Mouse (Mus musculus) ES-E14 (cell line): ENCODE results near the gene Vinac1. TPM values are rescaled to one million over a fixed set of nuclear protein-coding genes. Genes with fewer than 3 reads are reported as not detected.

Experiments
- DNase-seq: peaks from one replicate; pipeline ENCODE4 v3.0.0-alpha.2; 2013; ENCODE audit warnings: low read depth, low spot score
- H3K27ac ChIP-seq: 2 replicates; pipeline ENCODE4 v1.5.1; 2012; ENCODE audit warnings: low read depth, mild to moderate bottlenecking, low read length, moderate library complexity, mixed read lengths; ENCODE audit not compliant: poor library complexity, insufficient read depth, severe bottlenecking
- H3K36me3 ChIP-seq: 2 replicates; pipeline ENCODE4 v1.6.1; 2012; ENCODE audit warnings: mild to moderate bottlenecking, low read length, moderate library complexity, mixed read lengths; ENCODE audit not compliant: control insufficient read depth, poor library complexity, insufficient read depth, severe bottlenecking
- H3K4me1 ChIP-seq, 2 experiments: fragments of 150-350 bp in 1 of 2; sonication (generic) in 1 of 2; 2 replicates each; pipeline ENCODE4 v1.6.1; 2012; ENCODE audit warnings: low read length in 2 of 2, mild to moderate bottlenecking in 1 of 2, mixed read lengths in 1 of 2; ENCODE audit not compliant: control insufficient read depth in 2 of 2, insufficient read depth in 2 of 2, poor library complexity in 1 of 2
- H3K4me3 ChIP-seq, 2 experiments: fragments of 150-350 bp in 1 of 2; sonication (generic) in 1 of 2; 2 replicates each; pipeline ENCODE4 v1.5.1; 2012; ENCODE audit warnings: low read length in 2 of 2, low read depth in 1 of 2, mild to moderate bottlenecking in 1 of 2, mixed read lengths in 1 of 2; ENCODE audit not compliant: insufficient read depth in 1 of 2, poor library complexity in 1 of 2, severe bottlenecking in 1 of 2
- H3K9ac ChIP-seq: 2 replicates; pipeline ENCODE4 v1.6.1; 2012; ENCODE audit warnings: low read depth, mild to moderate bottlenecking, low read length, mixed read lengths; ENCODE audit not compliant: poor library complexity, insufficient read depth, severe bottlenecking
- H3K9me3 ChIP-seq: fragments of 150-350 bp; sonication (generic); 2 replicates; pipeline ENCODE4 v1.6.1; 2012; ENCODE audit warnings: low read depth, mild to moderate bottlenecking, low read length; ENCODE audit not compliant: control insufficient read depth, insufficient read depth
- CHD2 ChIP-seq: IDR thresholded peaks from 2 replicates; pipeline ENCODE4 v1.6.1; 2014; ENCODE audit warnings: mild to moderate bottlenecking, low read depth, low read length, inconsistent platforms
- HCFC1 ChIP-seq: IDR thresholded peaks from 2 replicates; pipeline ENCODE4 v1.6.1; 2012; ENCODE audit warnings: low read length, inconsistent platforms, borderline replicate concordance; ENCODE audit not compliant: insufficient read depth
- MAFK ChIP-seq: IDR thresholded peaks from 2 replicates; pipeline ENCODE4 v1.6.1; 2014; ENCODE audit warnings: mild to moderate bottlenecking, low read depth, low read length, inconsistent platforms; ENCODE audit not compliant: insufficient read depth
- ZC3H11A ChIP-seq: IDR thresholded peaks from 2 replicates; pipeline ENCODE4 v1.6.1; 2012; ENCODE audit warnings: low read depth, mild to moderate bottlenecking, inconsistent platforms, low read length, borderline replicate concordance
- ZNF384 ChIP-seq: IDR thresholded peaks from 2 replicates; pipeline ENCODE4 v1.6.1; 2012; ENCODE audit warnings: low read depth, low read length, inconsistent platforms
- in situ Hi-C, 2 experiments: fragments of 600-800 bp; cut with MboI; formaldehyde crosslinking; loops; one replicate each; pipeline ENCODE4 v1.15.1; 2025; ENCODE audit warnings: low sequenced_read_pairs in 2 of 2, inconsistent platforms in 1 of 2; ENCODE audit not compliant: unreplicated experiment in 2 of 2
- total RNA-seq: library from RNA; depleted of rRNA; stranded (reverse); fragments of 300-350 nt; gene quantifications from 2 replicates; pipeline ENCODE4 v1.2.3, GENCODE M21; 2012; rRNA removed

The Vinac1 gene
- total RNA-seq, result 0.11 and 0.13 TPM in 2 replicates

- no peaks in the 10 kb centered on the region for H3K9me3 ChIP-seq
- H3K9ac ChIP-seq, result no peak within 1 kb of the TSS
- no peak within 1 kb of the TSS for H3K4me3 ChIP-seq
- DNase-seq, result no peak
- no peak within 1 kb of the TSS for H3K27ac ChIP-seq
- H3K4me1 ChIP-seq, result no peaks in the 10 kb centered on the region
- TF ChIP-seq ZNF384, result no peak
- no peak for TF ChIP-seq MAFK
- no peak for TF ChIP-seq CHD2
- TF ChIP-seq HCFC1, result no peak
- TF ChIP-seq ZC3H11A, result no peak
- in situ Hi-C loops, result no loop called here
- no peaks in the 10 kb centered on the region for H3K36me3 ChIP-seq
These were observed at the start of gene Vinac1 for GRCm38 (mm10) chr2:129047811-129048210. Vinac1 (minus strand) TSS chr2:129048172.

GRCm38 (mm10) chr2:129093926-129094724, 46.2 kb upstream of the Vinac1 start:
- H3K27ac ChIP-seq, result no peak overlapping the region
- H3K4me1 ChIP-seq, result peaks cover 0 to 7% of the 10 kb centered on the region in 2 experiments; a peak in 2 of 4 replicates
- H3K9ac ChIP-seq, result no peak overlapping the region
- H3K9me3 ChIP-seq, result no peaks in the 10 kb centered on the region
- H3K36me3 ChIP-seq, result peaks cover 8% of the 10 kb centered on the region; the same call in 1 of the 2 replicates
- no peak overlapping the region for H3K4me3 ChIP-seq
- in situ Hi-C loops, result no loop called here
- TF ChIP-seq MAFK (no peak), HCFC1 (no peak), ZNF384 (no peak), ZC3H11A (no peak), CHD2 (no peak)
- DNase-seq, result no peak

GRCm38 (mm10) chr2:129092810-129093209, 44.8 kb upstream of the Vinac1 start:
- no peak for TF ChIP-seq HCFC1
- no peak for TF ChIP-seq ZC3H11A
- no peak for TF ChIP-seq ZNF384
- no peak for TF ChIP-seq CHD2
- no peak for TF ChIP-seq MAFK
- H3K4me1 ChIP-seq, result peaks cover 0 to 7% of the 10 kb centered on the region in 2 experiments; a peak in 2 of 4 replicates
- peak overlapping the region; percentile 10; the same call in 1 of the 2 replicates for H3K9ac ChIP-seq
- no peaks in the 10 kb centered on the region for H3K9me3 ChIP-seq
- no peak overlapping the region for H3K27ac ChIP-seq
- peaks cover 11% of the 10 kb centered on the region; the same call in 1 of the 2 replicates for H3K36me3 ChIP-seq
- DNase-seq, result no peak
- no peak overlapping the region for H3K4me3 ChIP-seq
- in situ Hi-C loops, result no loop called here

- no peak for TF ChIP-seq ZC3H11A
- TF ChIP-seq HCFC1, result no peak
- TF ChIP-seq MAFK, result no peak
- TF ChIP-seq ZNF384, result no peak
- TF ChIP-seq CHD2, result no peak
- in situ Hi-C loops, result no loop called here
- DNase-seq, result no peak
- no peaks in the 10 kb centered on the region for H3K9me3 ChIP-seq
- no peak overlapping the region for H3K4me3 ChIP-seq
- H3K36me3 ChIP-seq, result peaks cover 13% of the 10 kb centered on the region; the same call in 1 of the 2 replicates
- H3K27ac ChIP-seq, result no peak overlapping the region
- H3K9ac ChIP-seq, result no peak overlapping the region
- H3K4me1 ChIP-seq, result peaks cover 0 to 7% of the 10 kb centered on the region in 2 experiments; a peak in 2 of 4 replicates
These were observed 42.4 kb upstream of the Vinac1 start for GRCm38 (mm10) chr2:129090370-129090769.
